Mouse (Mus musculus): ENCODE data around the gene Boc.

- no peak for TF ChIP-seq HCFC1 (IDR thresholded peaks at IDR 0.05; ENCODE audit: borderline replicate concordance, insufficient read depth, low read length)
- TF ChIP-seq MAFK (IDR thresholded peaks at IDR 0.05; ENCODE audit: insufficient read depth, low read depth, low read length) = no peak
Observed at GRCm38 (mm10) chr16:44559330-44559695, 616 bp upstream of the Boc start.
